Mouse (Mus musculus): ENCODE results near the gene Fgfr1op. TPM values are rescaled to one million over a fixed set of nuclear protein-coding genes. Genes with fewer than 3 reads are reported as not detected.
"Not testable (repeated sequence)": the region's sequence is repeated elsewhere in the genome, so short reads cannot be mapped to it uniquely, and the experiment has no call there.

Gene Fgfr1op
- total RNA-seq, 2 experiments from 2014 or later, result 25.3 to 30.2 TPM

- DNase-seq (ENCODE audit: low spot score in 2 of 2), result not testable (repeated sequence)
Measured at GRCm38 (mm10) chr17:8166454-8166853, 1.2 kb downstream of the Fgfr1op start.

GRCm38 (mm10) chr17:8167436-8167835 lies 2.1 kb downstream of the Fgfr1op start:
- not testable (repeated sequence) for DNase-seq (ENCODE audit: low spot score in 2 of 2)

- no peak for DNase-seq (ENCODE audit: low spot score in 2 of 2)
Measured at GRCm38 (mm10) chr17:8170331-8170730, 5.0 kb downstream of the Fgfr1op start.

- no peak for DNase-seq (ENCODE audit: low spot score in 2 of 2)
Measured at GRCm38 (mm10) chr17:8171081-8171480, 5.8 kb downstream of the Fgfr1op start.

- DNase-seq (ENCODE audit: low spot score in 2 of 2), result no peak
Measured at GRCm38 (mm10) chr17:8177090-8177489, 11.8 kb downstream of the Fgfr1op start.

- no peak for DNase-seq (ENCODE audit: low spot score in 2 of 2)
Measured at GRCm38 (mm10) chr17:8183815-8184214, 18.5 kb downstream of the Fgfr1op start.

- DNase-seq (ENCODE audit: low spot score in 2 of 2), result no peak
Measured at GRCm38 (mm10) chr17:8184217-8184616, 18.9 kb downstream of the Fgfr1op start.

GRCm38 (mm10) chr17:8193678-8194077 lies 28.4 kb downstream of the Fgfr1op start:
- no peak for DNase-seq (ENCODE audit: low spot score in 2 of 2)

GRCm38 (mm10) chr17:8195685-8196376 lies 30.5 kb downstream of the Fgfr1op start:
- no peak for DNase-seq (ENCODE audit: low spot score in 2 of 2)

- no peak for DNase-seq (ENCODE audit: low spot score in 2 of 2)
Measured at GRCm38 (mm10) chr17:8197652-8198051, 32.4 kb downstream of the Fgfr1op start.

GRCm38 (mm10) chr17:8199067-8199935 lies 34.0 kb downstream of the Fgfr1op start:
- no peak for DNase-seq (ENCODE audit: low spot score in 2 of 2)

- DNase-seq (ENCODE audit: low spot score in 2 of 2), result no peak
Measured at GRCm38 (mm10) chr17:8199936-8200330, 34.6 kb downstream of the Fgfr1op start.

GRCm38 (mm10) chr17:8203487-8203886 lies 38.2 kb downstream of the Fgfr1op start:
- DNase-seq (ENCODE audit: low spot score in 2 of 2), result no peak

GRCm38 (mm10) chr17:8205221-8205631 lies 39.9 kb downstream of the Fgfr1op start:
- not testable (repeated sequence) for DNase-seq (ENCODE audit: low spot score in 2 of 2)

- DNase-seq (ENCODE audit: low spot score in 2 of 2), result no peak
Measured at GRCm38 (mm10) chr17:8206691-8207090, 41.4 kb downstream of the Fgfr1op start.

- no peak for DNase-seq (ENCODE audit: low spot score in 2 of 2)
Measured at GRCm38 (mm10) chr17:8209696-8210095, 44.4 kb downstream of the Fgfr1op start.

- no peak for DNase-seq (ENCODE audit: low spot score in 2 of 2)
Measured at GRCm38 (mm10) chr17:8210170-8210569, 44.9 kb downstream of the Fgfr1op start.

GRCm38 (mm10) chr17:8210675-8211074 lies 45.4 kb downstream of the Fgfr1op start:
- DNase-seq (ENCODE audit: low spot score in 2 of 2), result no peak

- no peak for DNase-seq (ENCODE audit: low spot score in 2 of 2)
Measured at GRCm38 (mm10) chr17:8211399-8211798, 46.1 kb downstream of the Fgfr1op start.

- no peak for DNase-seq (ENCODE audit: low spot score in 2 of 2)
Measured at GRCm38 (mm10) chr17:8214369-8214768, 49.1 kb downstream of the Fgfr1op start.

GRCm38 (mm10) chr17:8215016-8215745 lies 49.9 kb downstream of the Fgfr1op start:
- DNase-seq (ENCODE audit: low spot score in 2 of 2), result no peak

GRCm38 (mm10) chr17:8223225-8223624 lies 57.9 kb downstream of the Fgfr1op start:
- DNase-seq (ENCODE audit: low spot score in 2 of 2), result no peak
